9 mouse cellular contexts compared by ENCODE assay signal in genomic region chr9:120777016-120777415, GRCm38 (mm10).
DNase-seq lines count a peak whose midpoint lies in the region; ATAC-seq and TF ChIP-seq lines count a peak whose summit lies in the region.
"Had no signal": no experiment of that assay in that cellular context is flagged by ENCODE, and none has a peak within 500 bp of the region (broad histone marks: within the 10 kb centered on the region; RNA-seq: fewer than 3 reads in every experiment).

No protein-coding gene starts in this region.

- WGBS in kidney, postnatal 0 days, result 31% methylated on average over 6 of the region's 6 CpGs
- WGBS in limb, embryonic 10.5 days, result 63% methylated on average over 6 of the region's 6 CpGs
- WGBS in forebrain, embryonic 11.5 days, result 65% methylated on average over 6 of the region's 6 CpGs
- 72% methylated on average over 6 of the region's 6 CpGs for WGBS in forebrain, embryonic 10.5 days

- H3K4me1 ChIP-seq in kidney, postnatal 0 days (replicated peaks; ENCODE audit: insufficient read depth, low read length), result peaks cover 11% of the 10 kb centered on the region
- peaks cover 37% of the 10 kb centered on the region for H3K4me1 ChIP-seq in limb, embryonic 10.5 days
- no peaks in the 10 kb centered on the region for H3K4me1 ChIP-seq in forebrain, embryonic 11.5 days (replicated peaks; ENCODE audit: control insufficient read depth, insufficient read depth, low read length)
- peaks cover 26% of the 10 kb centered on the region for H3K4me1 ChIP-seq in forebrain, embryonic 10.5 days

- H3K36me3 ChIP-seq in kidney, postnatal 0 days (ENCODE audit: insufficient read depth, low read length), result no peaks in the 10 kb centered on the region
- H3K36me3 ChIP-seq in limb, embryonic 10.5 days, result no peaks in the 10 kb centered on the region
- H3K36me3 ChIP-seq in forebrain, embryonic 11.5 days (ENCODE audit: control insufficient read depth, insufficient read depth, low read length), result no peaks in the 10 kb centered on the region
- H3K36me3 ChIP-seq in forebrain, embryonic 10.5 days (replicated peaks), result no peaks in the 10 kb centered on the region

- no peaks in the 10 kb centered on the region for H3K9me3 ChIP-seq in kidney, postnatal 0 days (replicated peaks; ENCODE audit: low read length)
- no peaks in the 10 kb centered on the region for H3K9me3 ChIP-seq in limb, embryonic 10.5 days (replicated peaks)
- H3K9me3 ChIP-seq in forebrain, embryonic 11.5 days (ENCODE audit: control insufficient read depth, low read length), result no peaks in the 10 kb centered on the region
- H3K9me3 ChIP-seq in forebrain, embryonic 10.5 days, result no peaks in the 10 kb centered on the region

- no peaks in the 10 kb centered on the region for H3K27me3 ChIP-seq in kidney, postnatal 0 days (ENCODE audit: insufficient read depth, low read length)
- no peaks in the 10 kb centered on the region for H3K27me3 ChIP-seq in limb, embryonic 10.5 days (ENCODE audit: low read depth, poor library complexity, severe bottlenecking)
- no peaks in the 10 kb centered on the region for H3K27me3 ChIP-seq in forebrain, embryonic 11.5 days (ENCODE audit: control insufficient read depth, insufficient read depth, low read length)
- no peaks in the 10 kb centered on the region for H3K27me3 ChIP-seq in forebrain, embryonic 10.5 days (ENCODE audit: poor library complexity, severe bottlenecking)

- ATAC-seq in kidney, postnatal 0 days (replicated peaks; ENCODE audit: low FRiP score, low read depth), result no peak
- ATAC-seq in common myeloid progenitor, adult 5-6 weeks (replicated peaks; ENCODE audit: low read depth, poor library complexity, severe bottlenecking), result 0 out of 2 replicates have a peak, but pooled peaks have one; percentile 11
- peak; percentile 20; the same call in 1 of the 2 replicates for ATAC-seq in megakaryocyte progenitor cell, adult 5-6 weeks (replicated peaks; ENCODE audit: poor library complexity)
- ATAC-seq in forebrain, embryonic 11.5 days (replicated peaks; ENCODE audit: low FRiP score), result no peak

- peak overlapping the region; percentile 68 for H3K27ac ChIP-seq in kidney, postnatal 0 days
- peak overlapping the region; percentile 47; the same call in 1 of the 2 replicates for H3K27ac ChIP-seq in limb, embryonic 10.5 days
- H3K27ac ChIP-seq in forebrain, embryonic 11.5 days (ENCODE audit: low read depth, low read length), result no peak overlapping the region
- no peak overlapping the region for H3K27ac ChIP-seq in forebrain, embryonic 10.5 days

- no peak overlapping the region for H3K4me2 ChIP-seq in kidney, postnatal 0 days (ENCODE audit: low read length)
- no peak overlapping the region for H3K4me2 ChIP-seq in forebrain, embryonic 11.5 days (ENCODE audit: low read depth, low read length, severe bottlenecking)

- no peak overlapping the region for H3K9ac ChIP-seq in kidney, postnatal 0 days (ENCODE audit: low read depth, low read length)
- H3K9ac ChIP-seq in forebrain, embryonic 11.5 days (ENCODE audit: low read length), result no peak overlapping the region

- H3K4me3 ChIP-seq in kidney, postnatal 0 days (replicated peaks; ENCODE audit: low read depth, low read length), result no peak overlapping the region
- H3K4me3 ChIP-seq in limb, embryonic 10.5 days, result no peak overlapping the region
- H3K4me3 ChIP-seq in forebrain, embryonic 11.5 days (ENCODE audit: low read depth, low read length), result no peak overlapping the region
- H3K4me3 ChIP-seq in forebrain, embryonic 10.5 days, result no peak overlapping the region

- no peak for TF ChIP-seq CTCF in kidney, postnatal 0 days (IDR thresholded peaks at IDR 0.05; ENCODE audit: low read depth)

- no peak for DNase-seq in kidney, postnatal 0 days (ENCODE audit: low spot score)
- no peak for DNase-seq in kidney, postnatal 36 days
- no peak for DNase-seq in limb, embryonic 10.5 days (ENCODE audit: low spot score)
- no peak for DNase-seq in forebrain, embryonic 11.5 days (ENCODE audit: low spot score)
- DNase-seq in forebrain, embryonic 10.5 days (ENCODE audit: extremely low spot score, low spot score), result no peak
- DNase-seq in spleen, postnatal 10 days (ENCODE audit: low spot score in 2 of 2), result no peak
- DNase-seq: gastrocnemius, postnatal 10 days had no signal

Comparison
In these comparisons a context has a peak if more than half of its experiments do, and no peak if none do; other contexts are left out.
1. ATAC-seq: peak in common myeloid progenitor, adult 5-6 weeks (single experiment) and megakaryocyte progenitor cell, adult 5-6 weeks (single experiment); none in kidney, postnatal 0 days (single experiment) and forebrain, embryonic 11.5 days (single experiment).
2. H3K27ac ChIP-seq: peak in kidney, postnatal 0 days (single experiment) and limb, embryonic 10.5 days (single experiment); none in forebrain, embryonic 11.5 days (single experiment) and forebrain, embryonic 10.5 days (single experiment).